9 mouse cellular contexts compared by ENCODE assay signal in genomic region chr11:67350153-67350768, GRCm38 (mm10). TPM values are rescaled to one million over a fixed set of nuclear protein-coding genes. Genes with fewer than 3 reads are reported as not detected.
A peak's percentile ranks its signal among the peaks of the same experiment; 100 is the strongest.
DNase-seq lines count a peak whose midpoint lies in the region; TF ChIP-seq lines count a peak whose summit lies in the region.
"Had no signal": no experiment of that assay in that cellular context is flagged by ENCODE, and none has a peak within 500 bp of the region (broad histone marks: within the 10 kb centered on the region; RNA-seq: fewer than 3 reads in every experiment).

No protein-coding gene starts in this region.

- TF ChIP-seq POLR2A in lung, adult 2 months (IDR thresholded peaks at IDR 0.05; ENCODE audit: borderline replicate concordance, extremely low read depth, low read depth, low read length) = no peak

- no peaks in the 10 kb centered on the region for H3K4me1 ChIP-seq in lung, adult 2 months (ENCODE audit: control insufficient read depth, insufficient read depth, low read length)
- H3K4me1 ChIP-seq: liver, embryonic 13.5 days had no signal

- intact Hi-C loops in heart, postnatal 14 days (cut with DNase I) = loop anchor here (1.0 kb wide), 1 partner anchor 237 kb away; no protein-coding TSS in a partner anchor

- WGBS in lung, adult 2 months = 47% methylated on average over 14 of the region's 14 CpGs

- TF ChIP-seq CTCF in lung, adult 2 months (IDR thresholded peaks at IDR 0.05; ENCODE audit: insufficient read depth, low read length) = peak; percentile 88

- no peak overlapping the region for H3K4me3 ChIP-seq in lung, adult 2 months (replicated peaks; ENCODE audit: extremely low read depth, low read depth, low read length)
- H3K4me3 ChIP-seq: liver, embryonic 13.5 days had no signal

- peak; percentile 5 for DNase-seq in MEL-GATA-1-ER (ENCODE audit: extremely low read depth, low read depth)
- DNase-seq in c-Kit-positive CD71-negative TER-119-negative erythroid progenitor cells, embryonic 14.5 days (ENCODE audit: low read depth) = peak; percentile 41
- DNase-seq in fibroblast of lung, adult 2 months (ENCODE audit: low read depth) = peak; percentile 26
- peak; percentile 68 to 82 for DNase-seq in heart, postnatal 14 days
- DNase-seq in kidney, postnatal 4 days = peak; percentile 87 to 89
- peak; percentile 57 for DNase-seq in lung, adult 2 months
- DNase-seq in retina, adult 2 months (ENCODE audit: low read depth, low spot score) = peak; percentile 15
- peak; percentile 18 to 50 for DNase-seq in urinary bladder, adult 18-20 months (ENCODE audit: low spot score in 2 of 2)
- DNase-seq: liver, embryonic 13.5 days had no signal

RNA-seq across cellular contexts. Expression of gene Myh13, which starts 28.8 kb away (rescaled TPM):
- total RNA-seq in heart, postnatal 14 days (2021) = not detected
- 0.46 and 0.69 TPM in 2 replicates for polyA plus RNA-seq in lung, adult 2 months (2012; rRNA removed)
- polyA plus RNA-seq: liver, embryonic 13.5 days had no signal

Comparison
In these comparisons a context has a peak if more than half of its experiments do, and no peak if none do; other contexts are left out.
1. DNase-seq: peak in every context shown above with its lines; median percentile 88 in kidney, postnatal 4 days; 75 in heart, postnatal 14 days; 57 in lung, adult 2 months; 41 in c-Kit-positive CD71-negative TER-119-negative erythroid progenitor cells, embryonic 14.5 days; 34 in urinary bladder, adult 18-20 months; 26 in fibroblast of lung, adult 2 months; 15 in retina, adult 2 months; 5 in MEL-GATA-1-ER.